Mouse (Mus musculus): ENCODE data around the gene Etd. TPM values are rescaled to one million over a fixed set of nuclear protein-coding genes. Genes with fewer than 3 reads are reported as not detected.
"Not testable (repeated sequence)": the region's sequence is repeated elsewhere in the genome, so short reads cannot be mapped to it uniquely, and the experiment has no call there.

Gene Etd
- not detected in 2 replicates for polyA plus RNA-seq (2015; fragmentation: Nextera tagmentation; extraction: Ambion mirVana)

DNA sequence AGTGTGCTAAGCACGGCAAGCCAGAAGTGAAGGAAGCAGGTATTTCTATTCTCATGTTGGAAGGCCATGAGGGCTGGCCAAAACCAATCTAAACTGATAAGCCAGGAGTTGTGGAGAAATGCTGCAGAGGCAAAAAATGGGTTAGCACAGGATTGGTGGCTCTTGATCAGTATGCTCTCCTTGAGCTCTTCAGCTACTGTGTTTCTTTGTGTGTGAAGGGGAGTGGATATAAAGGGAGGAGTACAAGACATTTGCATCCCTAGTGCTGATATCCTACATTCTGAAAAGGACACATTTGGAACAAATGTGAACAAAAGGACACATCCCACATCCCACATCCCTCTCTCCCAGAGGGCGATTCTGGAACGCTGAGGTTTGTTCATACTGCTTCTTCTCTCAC, at the start of gene Etd:
Gene Etd (plus strand): TSS at position 301 of the 400 bp plus-strand sequence.
- Histone ChIP-seq H3K9me3 (no peaks in the 10 kb centered on the region), H3K4me3 (replicated peaks) (no peak within 1 kb of the TSS), H3K36me3 (no peaks in the 10 kb centered on the region), H3K27ac (no peak within 1 kb of the TSS), H3K4me1 (no peaks in the 10 kb centered on the region), H3K4me2 (no peak within 1 kb of the TSS), H3K27me3 (replicated peaks) (no peaks in the 10 kb centered on the region), H3K9ac (no peak within 1 kb of the TSS)
- no peak for ATAC-seq (ENCODE audit: insufficient read depth, low FRiP score, low read depth)
- WGBS: 84% methylated on average over 3 of the region's 3 CpGs

DNA sequence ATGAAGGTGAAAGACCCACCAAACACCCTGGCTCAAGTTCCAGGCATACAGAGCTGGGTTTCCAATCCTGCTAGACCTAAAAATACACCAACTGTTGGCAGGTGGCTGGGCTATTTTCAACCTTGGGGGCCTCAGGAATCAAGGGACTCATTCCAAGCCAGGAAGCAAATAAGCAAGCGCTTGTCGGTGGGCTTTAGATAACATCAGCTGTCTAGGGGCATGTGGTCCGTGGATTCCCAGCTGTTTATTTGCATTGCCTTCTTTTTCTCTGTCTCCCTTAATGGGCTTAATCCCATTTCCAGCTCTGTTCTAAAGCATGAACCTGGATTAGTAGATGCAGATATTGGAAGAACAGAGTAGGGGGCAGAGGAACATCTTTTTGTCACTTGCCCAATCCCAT, 48.4 kb upstream of the Etd start:
- Histone ChIP-seq H3K27ac (no peak overlapping the region), H3K9me3 (no peaks in the 10 kb centered on the region), H3K36me3 (no peaks in the 10 kb centered on the region), H3K4me1 (no peaks in the 10 kb centered on the region), H3K9ac (no peak overlapping the region), H3K27me3 (replicated peaks) (no peaks in the 10 kb centered on the region), H3K4me2 (no peak overlapping the region), H3K4me3 (replicated peaks) (no peak overlapping the region)
- ATAC-seq (ENCODE audit: insufficient read depth, low FRiP score, low read depth): no peak
- WGBS: 60% methylated on average over 3 of the region's 3 CpGs

DNA sequence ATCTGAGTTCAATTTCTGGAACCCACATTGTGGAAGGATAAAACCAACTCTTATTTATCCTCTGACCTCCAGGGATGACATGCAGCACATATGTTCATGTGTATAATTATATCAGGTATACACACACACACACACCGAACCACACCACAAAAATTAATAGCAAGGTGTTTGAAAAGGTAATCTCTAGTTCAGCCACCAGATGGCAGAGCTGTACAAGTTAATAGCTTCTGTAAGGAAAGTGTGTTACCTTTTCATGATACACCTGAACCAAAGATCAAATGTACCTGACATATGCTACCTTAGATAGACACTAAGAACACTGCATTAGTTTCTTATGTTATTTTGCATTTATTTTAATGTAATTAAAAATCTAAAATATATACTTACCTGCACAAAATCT, 1.8 kb upstream of the Etd start:
- no peaks in the 10 kb centered on the region for H3K9me3 ChIP-seq
- H3K27me3 ChIP-seq (replicated peaks): no peaks in the 10 kb centered on the region
- no peak overlapping the region for H3K4me2 ChIP-seq
- no peak for ATAC-seq (ENCODE audit: insufficient read depth, low FRiP score, low read depth)
- WGBS: 70% methylated on average over 1 of the region's 1 CpGs
- no peak overlapping the region for H3K4me3 ChIP-seq (replicated peaks)
- no peaks in the 10 kb centered on the region for H3K4me1 ChIP-seq
- no peaks in the 10 kb centered on the region for H3K36me3 ChIP-seq
- no peak overlapping the region for H3K9ac ChIP-seq
- no peak overlapping the region for H3K27ac ChIP-seq

DNA sequence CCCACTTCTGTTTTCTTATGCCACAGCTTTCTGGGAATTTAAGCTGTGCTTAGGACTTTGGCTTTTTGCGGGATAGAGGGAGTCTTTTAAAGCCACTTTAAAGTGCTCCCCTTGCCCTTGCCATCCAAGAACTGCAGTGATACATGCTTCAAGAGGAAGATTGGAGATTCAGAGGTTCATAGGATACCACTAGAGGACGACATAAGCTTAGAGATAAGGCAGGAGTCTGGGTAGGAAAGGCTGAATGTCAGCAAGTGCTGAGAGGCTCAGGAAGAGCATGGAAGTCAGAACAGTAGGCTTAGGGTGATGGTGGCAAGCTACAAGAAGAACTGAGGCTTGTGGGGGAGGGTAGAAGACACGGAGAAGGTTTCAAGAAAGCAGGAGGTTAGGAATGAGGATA, 24.9 kb downstream of the Etd start:
- Histone ChIP-seq H3K27me3 (replicated peaks) (no peaks in the 10 kb centered on the region), H3K4me2 (no peak overlapping the region), H3K4me1 (no peaks in the 10 kb centered on the region), H3K36me3 (no peaks in the 10 kb centered on the region), H3K9me3 (no peaks in the 10 kb centered on the region), H3K4me3 (replicated peaks) (no peak overlapping the region), H3K27ac (no peak overlapping the region), H3K9ac (no peak overlapping the region)
- no peak for ATAC-seq (ENCODE audit: insufficient read depth, low FRiP score, low read depth)
- 41% methylated on average over 3 of the region's 3 CpGs for WGBS

DNA sequence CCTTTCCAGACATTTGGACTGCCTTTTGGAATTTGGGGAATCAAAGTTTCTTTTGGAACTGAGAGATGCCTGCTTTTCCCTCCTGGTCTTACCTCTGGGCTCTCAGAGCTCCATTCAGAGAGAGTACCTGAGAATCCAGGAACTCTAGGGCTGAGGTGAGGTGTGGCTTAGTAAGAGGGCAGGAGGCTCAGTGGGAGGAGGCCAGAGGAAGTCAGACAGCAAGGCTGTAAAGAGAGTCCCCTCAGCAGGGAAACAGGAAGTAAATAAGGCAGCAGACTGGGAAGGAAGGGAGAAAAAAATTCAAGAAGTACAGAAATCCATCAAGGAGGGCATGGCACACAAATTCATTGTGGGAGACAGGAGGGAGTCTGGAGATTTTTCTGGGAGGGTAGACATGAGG, 29.5 kb downstream of the Etd start:
- H3K27ac ChIP-seq; H3K4me1 ChIP-seq; ATAC-seq (ENCODE audit: insufficient read depth, low FRiP score, low read depth): not testable (repeated sequence)

More for the DNA sequence above, 29.5 kb downstream of the Etd start:
- H3K4me3 ChIP-seq (replicated peaks); H3K9ac ChIP-seq; H3K9me3 ChIP-seq; H3K4me2 ChIP-seq; H3K36me3 ChIP-seq; H3K27me3 ChIP-seq (replicated peaks): not testable (repeated sequence)

Other genes starting within 250 kb of the Etd start
- gene Plac1, start 194.8 kb upstream of the Etd start, polyA plus RNA-seq (2015; fragmentation: Nextera tagmentation; extraction: Ambion mirVana): 6.3 and 7.5 TPM in 2 replicates
- gene Fam122b, start 165.1 kb upstream of the Etd start, polyA plus RNA-seq (2015; fragmentation: Nextera tagmentation; extraction: Ambion mirVana): 9.9 TPM in 2 replicates
- not detected in 2 replicates for gene Fam122c, start 161.5 kb upstream of the Etd start, polyA plus RNA-seq (2015; fragmentation: Nextera tagmentation; extraction: Ambion mirVana)
- gene Mospd1, start 64.4 kb upstream of the Etd start, polyA plus RNA-seq (2015; fragmentation: Nextera tagmentation; extraction: Ambion mirVana): 36.1 and 38.8 TPM in 2 replicates
- gene Rtl8c, start 173.1 kb downstream of the Etd start, polyA plus RNA-seq (2015; fragmentation: Nextera tagmentation; extraction: Ambion mirVana): 30.5 and 32.3 TPM in 2 replicates
- gene Gm14597, start 174.1 kb downstream of the Etd start, polyA plus RNA-seq (2015; fragmentation: Nextera tagmentation; extraction: Ambion mirVana): not detected in 2 replicates
- 52.3 and 61.6 TPM in 2 replicates for gene Rtl8a, start 208.8 kb downstream of the Etd start, polyA plus RNA-seq (2015; fragmentation: Nextera tagmentation; extraction: Ambion mirVana)
- gene Rtl8b, start 235.5 kb downstream of the Etd start, polyA plus RNA-seq (2015; fragmentation: Nextera tagmentation; extraction: Ambion mirVana): 48.5 and 58.4 TPM in 2 replicates